Mouse (Mus musculus) spleen, adult 2 months (tissue): Measurements from ENCODE around the gene Gm9857. TPM values are rescaled to one million over a fixed set of nuclear protein-coding genes. Genes with fewer than 3 reads are reported as not detected.

Experiments used
- DNase-seq, 2 experiments: peaks; one replicate each; pipeline versions ENCODE4 v3.0.0 to v3.0.0-alpha.2; 2012 to 2021; ENCODE audit warnings: low spot score in 2 of 2, low read depth in 1 of 2
- H3K27ac ChIP-seq: fragments of 200-500 bp; 2 replicates; pipeline ENCODE4 v1.5.1; 2012; ENCODE audit warnings: low read length, inconsistent platforms; ENCODE audit not compliant: insufficient read depth
- H3K27me3 ChIP-seq: fragments of 200-500 bp; 2 replicates; pipeline ENCODE4 v1.6.1; 2012; ENCODE audit warnings: mild to moderate bottlenecking, moderate library complexity, low read length, inconsistent platforms; ENCODE audit not compliant: control insufficient read depth, insufficient read depth
- H3K36me3 ChIP-seq: fragments of 200-500 bp; 2 replicates; pipeline ENCODE4 v1.6.1; 2012; ENCODE audit warnings: mild to moderate bottlenecking, low read length, inconsistent platforms; ENCODE audit not compliant: control insufficient read depth, insufficient read depth
- H3K4me1 ChIP-seq: fragments of 200-500 bp; 2 replicates; pipeline ENCODE4 v1.6.1; 2011; ENCODE audit warnings: inconsistent platforms; ENCODE audit not compliant: control insufficient read depth, insufficient read depth, insufficient read length
- H3K4me3 ChIP-seq: fragments of 200-500 bp; 2 replicates; pipeline ENCODE4 v1.5.1; 2011; ENCODE audit warnings: mild to moderate bottlenecking, inconsistent platforms; ENCODE audit not compliant: insufficient read depth, insufficient read length; ENCODE audit errors: extremely low read depth
- CTCF ChIP-seq: fragments of 200-500 bp; IDR thresholded peaks from 2 replicates; pipeline ENCODE4 v1.5.1; 2011; ENCODE audit warnings: mild to moderate bottlenecking, inconsistent platforms; ENCODE audit not compliant: insufficient read depth, insufficient read length, insufficient replicate concordance; ENCODE audit errors: extremely low read depth
- POLR2A ChIP-seq: fragments of 200-500 bp; IDR thresholded peaks from 2 replicates; pipeline ENCODE4 v1.6.1; 2011; ENCODE audit warnings: low read depth, low read length, inconsistent platforms
- WGBS: fragments of 180-500 bp; shearing (Covaris S2); methylation state at CpG from one replicate; pipeline ENCODE4 v1.1.7; 2018; 5-methylcytosine and 5-hydroxymethylcytosine counted together
- polyA plus RNA-seq: library from polyadenylated mRNA; depleted of rRNA; stranded (reverse); fragments of >200 nt; gene quantifications from 2 replicates; pipeline ENCODE4 v1.2.3, GENCODE M21; 2012; rRNA removed

Gene Gm9857
- polyA plus RNA-seq, result not detected in 2 replicates

GRCm38 (mm10) chr3:108940001-108940633 is at the start of gene Gm9857:
Gene Gm9857, minus strand, starts transcription at chr3:108940445.
- Histone ChIP-seq H3K4me1 (peaks cover 3% of the 10 kb centered on the region; the same call in 1 of the 2 replicates), H3K36me3 (no peaks in the 10 kb centered on the region), H3K4me3 (peak within 1 kb of the TSS; percentile 12; the same call in 1 of the 2 replicates), H3K27me3 (no peaks in the 10 kb centered on the region), H3K27ac (no peak within 1 kb of the TSS)
- no peak for DNase-seq
- TF ChIP-seq CTCF, result no peak
- no peak for TF ChIP-seq POLR2A
- WGBS, result 68% methylated on average over 59 of the region's 59 CpGs

GRCm38 (mm10) chr3:108987009-108987659 is 46.9 kb upstream of the Gm9857 start:
- Histone ChIP-seq H3K36me3 (peaks cover 3% of the 10 kb centered on the region; the same call in 1 of the 2 replicates), H3K27me3 (no peaks in the 10 kb centered on the region), H3K27ac (no peak overlapping the region), H3K4me3 (no peak overlapping the region), H3K4me1 (no peaks in the 10 kb centered on the region)
- TF ChIP-seq CTCF (no peak), POLR2A (no peak)
- DNase-seq, result no peak
- WGBS, result 90% methylated on average over 12 of the region's 12 CpGs

- Histone ChIP-seq H3K4me1 (no peaks in the 10 kb centered on the region), H3K36me3 (peaks cover 1% of the 10 kb centered on the region; the same call in 1 of the 2 replicates), H3K27ac (no peak overlapping the region), H3K4me3 (no peak overlapping the region), H3K27me3 (no peaks in the 10 kb centered on the region)
- no peak for TF ChIP-seq CTCF
- no peak for TF ChIP-seq POLR2A
- no peak for DNase-seq
- WGBS, result 67% methylated on average over 1 of the region's 1 CpGs
Observed at GRCm38 (mm10) chr3:108986534-108986933, 46.3 kb upstream of the Gm9857 start.

DNA sequence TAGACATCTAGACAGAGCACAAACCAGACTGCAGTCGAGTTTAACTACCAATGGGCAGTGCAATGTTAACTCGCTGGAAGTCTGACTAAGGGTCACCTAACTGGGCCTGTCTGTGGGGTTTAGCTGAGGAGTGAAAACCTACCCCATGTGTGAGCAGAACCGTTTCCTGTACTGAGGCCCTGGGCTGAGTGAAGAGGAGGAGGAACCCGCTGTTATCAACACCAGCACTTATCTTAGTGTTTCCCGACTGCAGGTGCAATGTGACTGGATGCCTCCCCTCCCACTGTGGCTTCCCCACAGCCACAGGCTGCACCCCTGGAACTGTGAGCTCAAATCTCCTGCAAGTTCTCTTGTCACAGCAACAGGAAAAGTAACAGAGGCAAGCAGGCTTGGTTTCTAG is 43.7 kb upstream of the Gm9857 start:
- Histone ChIP-seq H3K4me1 (no peaks in the 10 kb centered on the region), H3K27ac (no peak overlapping the region), H3K4me3 (no peak overlapping the region), H3K36me3 (peaks cover 5% of the 10 kb centered on the region; the same call in 1 of the 2 replicates), H3K27me3 (no peaks in the 10 kb centered on the region)
- WGBS, result 60% methylated on average over 5 of the region's 5 CpGs
- TF ChIP-seq POLR2A (no peak), CTCF (no peak)
- DNase-seq, result no peak

- DNase-seq, result no peak
- H3K4me1 ChIP-seq, result no peaks in the 10 kb centered on the region
- peaks cover 5% of the 10 kb centered on the region for H3K36me3 ChIP-seq
- H3K4me3 ChIP-seq, result no peak overlapping the region
- TF ChIP-seq CTCF (no peak), POLR2A (no peak)
- no peaks in the 10 kb centered on the region for H3K27me3 ChIP-seq
- 67% methylated on average over 6 of the region's 6 CpGs for WGBS
- no peak overlapping the region for H3K27ac ChIP-seq
Observed at GRCm38 (mm10) chr3:108981946-108982345, 41.7 kb upstream of the Gm9857 start.

DNA sequence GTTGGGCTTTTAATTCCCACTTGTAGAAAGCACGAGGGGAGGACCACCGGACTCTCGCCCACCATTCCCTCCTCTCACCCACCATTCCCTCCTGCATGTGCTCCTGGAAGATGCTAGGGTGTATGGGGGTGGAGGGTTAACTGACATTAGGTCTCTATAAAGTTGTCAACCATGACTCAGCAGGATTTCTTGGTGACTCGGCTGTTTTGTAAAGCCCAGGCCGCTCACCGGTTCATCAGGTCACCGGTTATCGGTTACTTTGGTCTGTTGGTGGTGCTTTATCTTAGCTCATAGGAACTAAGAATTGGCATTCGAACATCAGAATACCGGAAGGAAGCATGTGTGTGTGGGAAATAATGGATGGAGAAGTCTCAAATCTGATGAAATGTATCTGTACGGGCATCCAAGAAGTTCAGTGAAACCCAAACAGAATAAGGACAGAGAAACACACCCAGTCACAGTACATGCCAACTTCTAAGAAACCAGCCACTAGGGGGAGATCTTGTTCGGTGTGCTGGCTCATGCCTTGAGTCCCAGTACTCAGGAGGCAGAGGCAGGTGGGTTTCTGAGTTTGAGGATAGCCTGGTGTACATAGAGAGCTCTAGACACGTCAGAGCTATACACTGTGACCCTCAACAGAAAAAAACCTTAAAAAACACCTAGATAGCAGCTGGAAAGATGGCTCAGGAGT is 37.2 kb upstream of the Gm9857 start:
- DNase-seq, result peak in 1 of 2 experiments; percentile 8
- Histone ChIP-seq H3K4me1 (no peaks in the 10 kb centered on the region), H3K27me3 (no peaks in the 10 kb centered on the region), H3K27ac (no peak overlapping the region), H3K36me3 (peaks cover 10% of the 10 kb centered on the region), H3K4me3 (no peak overlapping the region)
- TF ChIP-seq POLR2A (no peak), CTCF (peak; percentile 33; the same call in 1 of the 2 replicates)
- 92% methylated on average over 13 of the region's 13 CpGs for WGBS
